Mouse (Mus musculus): ENCODE results near the gene Zmynd19.
A peak's percentile ranks its signal among the peaks of the same experiment; 100 is the strongest.

Gene Zmynd19

DNA sequence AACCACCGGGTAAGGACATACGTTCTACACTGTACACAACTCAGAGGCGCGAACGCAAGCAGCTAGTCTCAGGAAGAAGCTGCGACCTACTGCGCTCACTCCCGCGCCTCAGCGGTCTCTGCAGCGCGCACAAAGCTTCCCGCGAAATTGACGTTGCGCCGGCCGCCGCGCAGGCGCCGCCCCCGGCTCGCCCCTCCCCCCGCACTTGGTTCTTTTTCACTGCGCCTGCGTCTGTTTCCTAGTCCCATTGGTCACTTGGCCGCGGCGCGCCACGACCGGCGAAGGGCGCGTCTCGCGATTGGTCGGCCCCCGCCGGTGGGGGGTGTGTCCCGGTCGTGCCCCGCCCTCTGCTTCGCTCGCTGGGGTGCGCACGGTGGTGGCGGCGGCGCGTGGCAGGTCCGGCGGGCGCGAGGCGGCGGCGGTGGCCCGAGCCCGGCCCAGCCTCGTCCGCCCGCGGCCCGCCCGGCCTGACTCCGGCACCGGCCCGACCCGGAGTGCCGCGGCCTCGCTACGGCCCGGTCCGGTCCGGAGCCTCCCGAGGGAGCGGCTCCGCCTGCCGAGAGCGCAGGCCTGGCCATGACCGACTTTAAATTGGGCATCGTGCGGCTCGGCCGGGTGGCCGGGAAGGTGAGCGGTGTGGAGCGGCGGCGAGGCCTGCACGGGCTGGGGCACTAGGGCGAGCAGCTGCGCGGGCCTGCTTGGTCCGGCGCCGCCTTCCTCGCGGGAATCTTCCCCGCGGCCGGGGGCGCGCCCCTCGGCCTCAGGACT, at the start of gene Zmynd19:
Gene Zmynd19, plus strand, starts transcription at position 372 of the 768 bp plus-strand sequence.
- peak; percentile 98 for DNase-seq

DNA sequence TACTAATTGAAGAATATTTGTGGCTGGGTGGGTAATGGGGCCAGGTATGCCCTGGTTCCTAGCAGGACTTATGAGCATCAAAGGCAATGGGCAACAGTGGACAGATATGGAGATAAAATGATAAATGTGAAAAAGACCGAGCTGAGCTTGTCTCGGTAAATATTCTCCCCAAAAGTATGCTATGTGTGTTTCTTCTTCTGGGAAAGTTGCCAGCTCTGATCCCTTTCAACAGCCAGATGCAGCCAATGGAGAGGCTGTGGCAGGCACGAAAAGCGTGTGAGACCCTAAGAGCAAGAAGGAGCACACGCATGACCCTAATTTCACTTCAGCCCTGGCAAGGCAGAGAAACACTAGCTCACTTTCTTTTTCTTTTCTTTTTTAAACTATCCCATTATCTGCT, 48.5 kb upstream of the Zmynd19 start:
- no peak for DNase-seq

- no peak for DNase-seq
These were observed 46.6 kb upstream of the Zmynd19 start for GRCm38 (mm10) chr2:24902999-24903398.

DNA sequence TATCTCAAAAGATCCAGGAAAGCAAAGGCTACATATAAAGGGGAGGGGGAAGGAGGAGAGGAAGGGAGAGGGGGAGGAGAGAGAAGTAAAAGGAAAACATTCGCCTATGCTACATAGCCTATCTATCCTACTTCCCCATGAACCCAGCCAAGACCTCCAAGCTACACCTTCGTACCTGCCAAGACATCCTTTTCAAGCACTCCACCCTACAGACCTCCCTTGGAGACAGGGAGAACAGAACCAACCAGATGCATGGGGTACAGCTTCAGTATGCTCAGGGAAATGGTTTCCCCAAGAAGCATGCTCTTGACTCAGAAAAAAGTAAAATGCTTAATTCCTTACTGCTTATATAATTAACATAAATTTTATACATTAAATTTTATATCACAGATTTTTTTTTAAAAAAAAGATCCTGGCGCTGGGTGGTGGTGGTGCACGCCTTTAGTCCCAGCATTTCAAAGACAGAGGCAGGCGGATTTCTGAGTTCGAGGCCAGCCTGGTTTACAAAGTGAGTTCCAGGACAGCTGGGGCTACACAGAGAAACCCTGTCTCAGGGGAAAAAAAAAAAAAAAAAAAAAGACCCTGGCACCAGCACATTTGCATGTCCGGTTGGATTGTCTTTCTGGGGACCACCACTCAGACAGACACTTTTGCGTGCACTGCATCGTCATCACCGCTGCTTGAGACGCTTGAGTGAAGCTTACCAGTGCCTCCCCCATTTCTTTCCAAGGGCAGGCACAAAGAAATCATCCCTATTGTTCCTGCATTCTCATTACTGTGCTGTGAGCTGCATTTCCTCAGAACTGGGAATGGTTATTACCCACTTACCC, 44.6 kb upstream of the Zmynd19 start:
- no peak for DNase-seq

- DNase-seq = no peak
These were observed 43.9 kb upstream of the Zmynd19 start for GRCm38 (mm10) chr2:24905653-24906155.

GRCm38 (mm10) chr2:24910481-24910880, 39.1 kb upstream of the Zmynd19 start:
- no peak for DNase-seq

DNA sequence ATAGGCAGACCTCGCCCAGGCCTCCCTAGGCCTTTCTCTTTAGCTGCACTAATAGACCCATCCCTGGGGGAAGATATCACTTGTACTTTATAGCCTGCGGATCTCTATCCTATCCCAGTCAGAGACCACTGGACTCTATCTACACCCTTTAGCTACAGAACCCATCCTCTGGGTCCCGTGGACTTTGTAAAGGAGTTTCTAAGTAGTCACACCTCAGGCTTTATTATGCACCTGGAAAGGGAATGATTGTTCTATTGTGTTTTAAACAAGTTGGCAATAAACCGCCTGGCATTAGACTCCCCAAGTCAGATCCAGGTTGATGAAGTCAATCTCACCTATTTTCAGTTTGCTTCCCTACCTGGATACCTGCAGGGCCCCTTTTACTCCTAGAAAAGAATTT, 37.4 kb upstream of the Zmynd19 start:
- DNase-seq = no peak

DNA sequence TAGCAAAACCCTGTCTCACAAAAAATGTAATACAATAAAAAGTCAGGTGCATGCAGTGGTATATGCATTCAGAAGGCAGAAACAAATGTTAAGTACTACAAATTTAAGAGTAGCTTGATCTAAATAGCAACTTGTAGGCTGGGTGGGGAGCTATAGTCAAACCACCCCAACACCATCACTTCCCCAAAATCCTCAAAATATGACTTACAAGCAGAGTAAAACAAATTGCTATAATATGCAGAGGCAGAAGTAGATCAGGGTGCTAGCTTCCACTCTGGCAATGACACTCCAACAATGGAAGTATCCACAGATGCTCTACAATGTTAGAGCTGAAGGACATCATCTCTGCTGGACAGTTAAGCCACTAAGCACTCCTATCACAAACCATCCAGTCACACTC, 37.0 kb upstream of the Zmynd19 start:
- DNase-seq = no peak

DNA sequence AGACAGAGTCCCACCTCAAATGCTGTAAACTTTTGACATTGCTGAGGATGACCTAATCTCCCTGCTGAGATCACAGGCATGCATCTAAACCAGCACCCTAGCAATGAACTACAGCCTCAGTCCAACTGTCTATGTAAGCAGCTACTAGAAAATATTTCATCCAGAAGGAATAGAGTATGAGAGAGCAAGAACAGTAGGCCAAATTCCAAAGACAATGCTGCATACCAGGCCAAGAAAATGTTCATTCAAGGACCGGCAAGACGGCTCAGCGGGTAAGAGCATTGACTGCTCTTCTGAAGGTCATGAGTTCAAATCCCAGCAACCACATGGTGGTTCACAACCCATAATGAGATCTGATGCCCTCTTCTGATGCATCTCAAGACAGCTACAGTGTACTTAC, 34.8 kb upstream of the Zmynd19 start:
- no peak for DNase-seq

DNA sequence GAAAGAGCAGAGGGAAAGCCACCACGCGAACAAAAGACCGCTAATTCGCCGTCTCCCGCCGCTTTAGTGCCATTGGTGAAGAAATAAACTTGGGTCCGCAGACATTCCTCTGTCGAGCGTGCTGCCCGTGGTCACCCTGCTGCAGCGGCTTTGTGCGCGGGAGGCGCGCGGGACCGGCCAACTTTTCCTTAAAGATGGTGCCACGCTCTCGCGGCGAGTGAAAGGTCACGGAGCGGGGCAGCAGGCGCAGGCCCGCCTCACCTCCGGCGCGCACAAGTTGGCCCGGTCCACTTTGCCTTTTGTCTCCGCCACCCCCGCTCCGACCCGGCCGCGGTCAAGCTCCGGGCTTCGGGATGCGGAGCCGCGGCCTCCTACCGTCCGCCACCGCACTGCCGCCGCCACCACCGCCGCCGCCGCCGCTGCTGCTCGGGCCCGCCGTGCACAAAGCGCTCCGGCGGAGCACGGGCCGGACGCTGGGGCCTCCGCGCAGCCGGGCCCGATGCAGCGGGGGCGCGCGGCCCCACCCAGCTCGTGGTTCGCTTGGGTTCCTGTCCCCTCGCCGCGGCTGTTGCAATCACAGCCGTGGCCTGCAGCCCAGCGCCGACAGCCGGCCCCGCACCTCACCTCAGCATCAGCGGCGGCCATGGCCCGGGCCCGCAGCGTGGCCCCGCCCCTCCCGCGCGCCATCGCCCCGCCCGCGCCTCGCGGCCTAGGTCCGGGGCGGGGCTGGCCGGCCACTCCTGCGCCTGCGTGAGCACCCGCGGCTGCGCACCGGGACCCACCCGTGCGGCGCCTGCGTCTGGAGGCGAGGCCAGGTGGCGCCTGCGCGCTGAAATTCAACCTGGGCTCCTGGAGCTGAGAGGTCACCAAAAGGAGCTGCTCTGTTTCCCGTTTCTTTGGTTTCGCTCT, 30.4 kb upstream of the Zmynd19 start, which contains the start of gene Ehmt1:
Gene Ehmt1, minus strand, starts transcription at position 685 of the 909 bp plus-strand sequence.
- peak; percentile 95 for DNase-seq

- no peak for DNase-seq
These were observed 29.8 kb upstream of the Zmynd19 start for GRCm38 (mm10) chr2:24919839-24920175.

DNA sequence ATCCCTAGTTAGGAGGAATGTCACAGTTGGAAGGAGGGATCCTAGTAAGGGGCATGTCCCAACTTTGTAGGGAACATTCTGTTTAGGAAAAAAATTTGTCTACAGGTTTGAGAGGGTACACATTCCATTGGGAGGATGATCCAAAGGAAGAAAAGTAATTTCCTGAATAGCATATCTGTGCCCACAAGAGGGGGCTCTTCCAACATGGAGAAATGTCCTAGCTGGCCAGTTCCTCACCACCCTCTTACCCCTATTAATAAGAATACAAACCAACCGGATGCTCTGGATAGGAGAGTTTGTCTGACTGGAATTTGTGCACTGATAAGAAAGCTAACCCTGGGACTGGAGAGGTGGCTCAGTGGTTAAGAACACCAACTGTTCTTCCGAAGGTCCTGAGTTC, 26.0 kb upstream of the Zmynd19 start:
- peak; percentile 15 for DNase-seq

DNA sequence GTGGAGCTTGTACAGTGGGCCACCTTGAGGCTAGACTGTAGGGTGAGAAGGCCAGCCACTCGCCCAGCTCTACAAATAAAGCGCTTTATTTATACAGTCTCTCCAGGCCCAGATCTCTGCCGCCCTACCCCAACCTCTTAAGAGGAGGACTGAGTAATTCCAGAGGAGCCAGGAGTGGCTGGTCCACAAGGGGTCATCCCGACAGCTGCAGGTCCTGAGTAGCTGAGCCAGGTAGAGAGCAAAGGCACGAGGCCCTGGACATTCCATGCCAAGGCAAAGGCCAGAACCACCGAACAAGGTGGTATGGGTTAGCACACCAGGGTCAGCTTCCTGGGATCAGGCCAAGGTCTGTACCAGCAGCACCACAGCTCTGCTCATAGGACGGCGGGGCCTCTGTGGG, 24.3 kb upstream of the Zmynd19 start:
- no peak for DNase-seq

- peak; percentile 7 for DNase-seq
These were observed 23.1 kb upstream of the Zmynd19 start for GRCm38 (mm10) chr2:24926345-24926964.

GRCm38 (mm10) chr2:24926965-24927358, 22.6 kb upstream of the Zmynd19 start:
- no peak for DNase-seq

DNA sequence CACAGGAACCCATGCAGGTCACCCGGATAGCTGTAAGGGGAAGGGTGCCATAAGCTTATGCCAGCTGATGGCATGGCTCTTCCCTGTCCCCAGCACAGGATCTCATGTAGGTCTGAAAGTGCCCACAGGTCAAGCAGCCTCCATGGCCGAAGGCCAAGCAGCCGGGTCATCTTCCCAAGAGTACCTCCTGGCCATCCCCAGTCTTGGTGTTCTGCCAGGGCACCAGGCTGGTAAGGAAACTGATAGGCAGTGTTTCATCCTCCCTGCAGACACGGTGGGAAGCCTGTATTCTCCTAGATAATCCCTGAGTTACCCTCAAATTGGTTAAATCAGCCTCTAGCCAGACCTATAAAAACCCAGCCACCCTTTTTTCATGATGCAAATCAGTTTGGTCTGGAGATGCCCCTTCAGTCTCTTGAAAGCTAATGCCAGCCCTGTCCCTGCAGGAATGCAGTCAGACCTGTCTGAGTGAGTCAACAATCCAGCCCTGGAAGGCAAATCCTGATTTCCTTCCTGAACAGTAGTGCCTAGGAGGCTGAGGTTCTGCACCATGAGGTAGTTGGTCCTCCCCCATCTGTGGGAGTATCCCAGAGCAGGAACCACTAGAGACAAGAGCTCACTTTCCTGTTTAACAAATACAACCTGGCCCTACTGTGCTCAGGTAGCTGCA, 21.6 kb upstream of the Zmynd19 start:
- peak; percentile 59 for DNase-seq

GRCm38 (mm10) chr2:24929119-24929518, 20.5 kb upstream of the Zmynd19 start:
- peak; percentile 48 for DNase-seq

GRCm38 (mm10) chr2:24929593-24929992, 20.0 kb upstream of the Zmynd19 start:
- no peak for DNase-seq

DNA sequence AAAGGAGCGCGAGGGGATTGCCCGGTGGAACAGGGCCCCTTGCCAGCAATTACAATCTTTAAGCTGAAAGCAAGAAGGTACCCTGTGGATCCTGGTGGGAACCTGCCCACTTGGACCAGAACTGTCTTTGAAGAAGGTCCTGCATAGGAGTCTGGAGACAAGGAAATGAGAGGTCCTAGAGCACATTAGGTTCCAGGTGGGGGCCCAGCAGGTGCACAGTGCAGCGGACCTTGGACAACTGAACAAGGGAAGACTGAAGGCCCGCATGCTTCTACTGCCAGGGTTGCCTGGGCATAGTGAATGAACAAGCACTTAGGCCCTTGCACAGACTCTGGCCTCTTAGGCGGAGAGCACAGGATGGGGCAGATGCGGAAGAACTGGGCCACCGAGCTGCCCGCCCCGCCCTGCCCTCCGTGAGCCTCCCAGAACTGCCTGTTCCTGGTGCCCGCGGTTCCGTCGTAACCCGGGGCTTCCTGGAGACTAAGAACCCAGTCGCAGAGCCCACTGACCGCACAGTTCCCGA, 15.1 kb upstream of the Zmynd19 start:
- DNase-seq = no peak

DNA sequence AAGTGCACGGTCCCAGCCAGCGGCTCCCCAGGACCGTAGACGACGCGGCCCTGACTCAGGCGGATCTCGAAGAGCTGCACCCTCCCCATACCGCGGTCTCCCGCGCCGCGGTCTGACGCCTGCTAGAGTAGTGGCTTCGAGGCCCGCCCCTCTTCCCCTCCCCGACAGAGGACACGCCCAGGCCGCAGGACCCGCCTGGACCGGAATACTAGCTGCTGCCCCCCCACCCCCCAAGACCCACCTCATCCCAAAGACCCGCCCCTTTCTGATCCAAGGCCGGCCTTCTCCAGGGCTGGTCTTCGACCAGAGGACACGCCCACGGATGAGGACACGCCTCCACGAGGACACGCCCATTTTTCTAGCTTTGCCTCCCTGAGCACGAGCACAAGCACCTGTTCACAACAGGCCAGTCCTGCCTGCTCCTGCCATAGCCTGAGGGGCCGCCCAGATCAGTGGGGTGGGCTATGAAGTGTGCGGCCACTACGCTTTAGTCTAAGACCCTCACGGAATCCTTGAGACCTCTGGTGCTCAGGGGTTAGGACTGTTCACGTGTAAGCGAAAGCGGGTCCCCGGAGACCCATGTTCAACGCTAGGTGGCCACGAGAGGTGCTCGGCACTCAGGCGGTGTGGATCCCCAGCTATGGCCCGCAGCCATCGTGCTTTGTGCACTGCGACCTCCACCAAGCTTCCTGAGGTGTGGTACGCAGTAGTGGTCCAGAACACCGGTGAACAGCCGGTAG, 14.4 kb upstream of the Zmynd19 start, which contains the start of gene Arrdc1:
Gene Arrdc1, minus strand, starts transcription at position 196 of the 740 bp plus-strand sequence.
- peak; percentile 95 for DNase-seq

DNA sequence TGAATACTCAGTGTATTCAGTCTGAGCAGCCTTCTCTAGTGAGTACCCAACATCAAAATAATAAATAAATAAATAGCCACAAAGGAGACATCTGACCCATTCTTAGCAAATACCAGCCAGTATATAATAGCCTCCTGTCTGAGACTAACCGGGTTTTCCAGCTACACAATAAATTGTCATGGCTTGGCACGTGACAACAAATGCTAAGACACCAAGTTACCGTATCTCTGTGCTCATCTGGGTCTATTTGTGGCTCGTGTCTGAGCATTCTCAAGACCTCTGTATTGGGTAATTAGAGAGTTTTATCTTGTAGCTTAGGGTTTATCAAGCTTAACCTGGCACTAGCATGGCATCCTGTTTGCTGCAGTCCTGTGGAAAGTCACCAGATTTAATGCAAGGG, 7.5 kb upstream of the Zmynd19 start:
- DNase-seq = no peak

Data from kidney, adult 18-20 months (tissue).